Mouse (Mus musculus) cerebellum, adult 2 months (tissue): ENCODE data around the gene Acss1.

Experiments
- CTCF ChIP-seq: fragments of 200-500 bp; IDR thresholded peaks from 2 replicates; pipeline ENCODE4 v1.5.1; 2011; ENCODE audit warnings: low read depth, mild to moderate bottlenecking, control low read depth, low read length, moderate library complexity, borderline replicate concordance; ENCODE audit not compliant: insufficient read depth
- POLR2A ChIP-seq: fragments of 200-500 bp; IDR thresholded peaks from 2 replicates; pipeline ENCODE4 v1.6.1; 2011; ENCODE audit warnings: low read length, control low read depth, borderline replicate concordance; ENCODE audit not compliant: insufficient read depth

GRCm38 (mm10) chr2:150607086-150607485, 61.2 kb downstream of the Acss1 start:
- TF ChIP-seq POLR2A (no peak), CTCF (no peak)
